Mouse (Mus musculus) spleen, postnatal 4 days (tissue): ENCODE results near the gene Cbx2.
A peak's percentile ranks its signal among the peaks of the same experiment; 100 is the strongest.

Experiments used
- DNase-seq, 2 experiments: peaks; one replicate each; pipeline ENCODE4 v3.0.0; 2022; ENCODE audit warnings: low spot score in 2 of 2

The Cbx2 gene

DNA sequence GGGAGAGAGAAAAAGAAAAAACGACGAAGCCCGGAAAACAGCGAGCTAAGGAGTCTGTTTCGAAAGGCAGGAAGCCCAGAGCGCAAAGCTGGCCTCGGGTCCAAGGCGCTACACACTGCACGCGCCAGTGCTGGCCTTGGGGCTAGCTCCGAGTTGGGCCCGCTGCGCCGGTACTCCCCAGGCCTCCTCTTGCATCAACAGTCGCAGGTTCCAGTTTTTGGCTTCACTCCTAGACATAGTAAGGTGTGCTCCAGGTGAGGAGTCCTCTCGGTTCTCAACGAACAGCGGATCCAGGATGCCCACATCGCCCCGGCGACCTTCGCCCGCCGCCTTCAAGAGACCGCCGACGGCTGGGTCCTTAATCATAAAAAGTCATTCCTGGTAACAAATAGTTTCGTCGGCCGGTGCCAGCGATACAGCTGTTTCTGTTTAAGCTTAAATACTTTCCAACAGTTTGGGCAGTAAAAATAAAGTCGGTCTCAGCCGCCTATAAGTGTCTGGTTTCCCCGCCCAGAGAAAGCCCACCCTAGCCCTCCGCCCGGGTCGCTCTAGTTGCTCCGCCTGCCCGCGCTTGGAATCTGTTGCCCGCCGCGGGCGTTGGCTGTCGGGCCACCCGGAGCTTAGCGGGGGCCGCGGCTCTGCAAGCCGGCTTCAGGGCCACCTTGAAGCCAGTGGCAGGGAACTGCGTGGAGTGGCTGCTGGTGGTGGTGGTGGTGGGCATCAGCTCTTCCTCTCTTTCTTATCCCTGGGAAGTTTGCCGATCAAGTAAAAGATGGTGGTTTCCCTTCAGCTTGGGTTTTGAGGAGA, 19.9 kb downstream of the Cbx2 start:
- no peak for DNase-seq

DNA sequence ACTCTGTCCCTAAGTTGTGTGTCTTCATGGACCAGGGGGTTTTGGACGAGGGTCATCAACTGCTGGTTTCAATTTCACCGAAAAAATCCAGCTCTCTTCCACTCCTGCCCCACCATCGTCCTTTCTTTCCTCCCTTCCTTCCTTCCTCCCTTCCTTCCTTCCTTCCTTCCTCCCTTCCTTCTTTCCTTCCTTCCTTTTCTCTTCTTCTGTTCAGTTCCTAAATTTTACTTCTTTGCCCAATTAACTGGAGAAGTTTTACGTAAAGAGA, 20.4 kb downstream of the Cbx2 start:
- no peak for DNase-seq

DNA sequence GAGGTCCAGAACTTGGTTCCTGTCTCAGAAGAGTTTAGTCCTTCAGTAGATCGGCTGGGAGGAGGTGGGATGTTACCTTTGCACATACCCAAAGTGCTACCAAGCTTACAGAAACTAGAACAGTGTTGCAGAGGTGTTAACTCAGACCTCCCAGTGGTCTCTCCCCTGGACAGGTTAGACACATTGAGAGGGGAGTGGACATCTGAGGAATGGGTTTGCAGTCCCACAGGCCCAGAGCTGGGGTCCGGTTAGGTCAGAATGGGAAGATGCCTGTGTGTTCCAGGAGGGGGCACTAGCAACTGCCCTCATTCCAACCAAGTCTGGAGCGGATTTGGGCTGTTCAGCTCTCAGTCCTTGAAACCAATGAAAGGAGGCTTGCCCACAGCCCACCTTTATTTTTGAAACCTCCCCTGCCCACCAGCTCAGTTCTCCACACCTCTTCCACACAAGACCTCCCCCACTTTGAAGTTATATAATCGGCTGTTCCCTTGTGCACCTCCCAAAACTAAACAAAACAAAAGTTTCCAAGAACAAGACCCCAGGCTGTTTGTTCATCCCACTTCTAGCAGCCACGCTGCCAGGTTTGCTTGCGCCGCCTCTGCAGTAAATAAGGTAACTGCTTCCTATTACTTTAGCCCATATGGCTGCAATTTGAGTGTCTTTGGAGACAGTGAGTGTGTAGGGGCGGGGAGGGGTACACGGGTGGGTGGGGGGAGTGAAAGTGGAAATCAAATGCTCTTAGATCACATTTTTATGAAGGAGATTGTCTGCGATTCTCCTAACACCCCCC, 21.2 kb downstream of the Cbx2 start:
- no peak for DNase-seq

DNA sequence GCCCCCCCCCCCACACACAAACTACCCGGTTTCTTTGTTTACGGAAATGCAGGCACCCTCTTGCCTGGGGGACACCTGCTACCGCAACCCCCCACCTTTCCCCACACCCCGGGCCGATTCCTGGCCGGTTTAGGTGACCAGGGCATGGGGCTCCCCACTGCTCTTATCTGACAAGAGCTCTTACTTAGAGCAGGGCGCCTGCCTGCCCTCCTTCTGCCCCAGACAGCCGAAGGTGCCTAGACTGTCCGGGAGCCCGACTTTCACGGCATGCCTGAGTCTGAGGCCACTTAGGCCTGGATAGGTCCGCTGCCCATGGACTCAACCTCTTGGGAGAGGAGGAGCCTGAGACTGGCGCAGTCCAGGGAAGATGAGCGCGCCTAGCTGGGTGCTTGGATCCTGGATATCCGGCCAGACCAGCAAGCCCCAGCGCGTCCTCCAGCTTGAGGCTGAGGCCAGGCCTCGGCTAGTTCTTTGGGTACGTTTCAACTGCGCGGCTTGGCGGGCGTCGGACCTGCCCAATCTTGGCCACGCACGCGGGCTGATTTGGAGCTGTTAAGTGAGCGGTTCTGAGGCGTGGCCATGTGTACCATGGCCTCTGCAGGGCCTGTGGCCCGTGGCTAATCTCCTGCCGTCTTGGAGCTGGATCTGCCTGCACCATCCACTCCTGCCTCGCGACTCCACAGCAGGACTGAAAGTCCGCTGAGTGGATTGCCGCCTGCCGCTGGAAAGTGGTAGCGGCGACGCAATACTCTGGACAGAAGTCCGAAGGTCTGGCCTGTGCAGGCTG, 22.0 kb downstream of the Cbx2 start:
- no peak for DNase-seq

DNA sequence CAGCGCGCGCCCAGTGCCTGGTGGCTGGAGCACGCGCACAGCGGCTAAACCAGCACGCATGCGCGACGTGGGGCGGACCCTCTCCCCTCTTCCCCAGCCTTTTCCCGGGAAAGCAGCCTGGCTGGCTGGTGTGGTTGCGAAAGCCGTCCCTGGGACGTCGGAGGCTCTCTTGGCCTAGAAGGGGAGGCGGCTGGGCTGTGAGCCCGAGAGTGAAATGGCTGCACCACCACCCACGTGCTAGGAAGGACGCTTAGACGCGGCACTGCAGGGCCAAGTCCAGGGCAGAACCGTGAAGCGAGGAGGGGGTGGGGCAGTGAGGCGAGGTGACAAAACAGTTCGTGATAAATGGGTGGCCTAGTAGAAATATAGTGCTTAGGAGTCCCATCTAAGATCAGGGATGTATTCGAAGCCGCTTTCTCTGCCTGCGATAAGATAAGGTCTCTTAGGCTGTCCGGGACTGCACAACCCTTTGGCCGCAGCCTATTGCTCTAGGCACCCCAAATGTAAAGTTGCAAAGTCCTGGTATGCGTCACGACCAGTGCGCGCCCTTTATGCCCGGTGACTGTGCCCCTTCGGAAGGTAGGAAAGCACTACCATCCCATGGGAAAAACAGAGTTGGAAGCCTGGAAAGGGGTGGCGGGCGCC, 24.0 kb downstream of the Cbx2 start:
- DNase-seq, result peak in 1 of 2 experiments; percentile 66

DNA sequence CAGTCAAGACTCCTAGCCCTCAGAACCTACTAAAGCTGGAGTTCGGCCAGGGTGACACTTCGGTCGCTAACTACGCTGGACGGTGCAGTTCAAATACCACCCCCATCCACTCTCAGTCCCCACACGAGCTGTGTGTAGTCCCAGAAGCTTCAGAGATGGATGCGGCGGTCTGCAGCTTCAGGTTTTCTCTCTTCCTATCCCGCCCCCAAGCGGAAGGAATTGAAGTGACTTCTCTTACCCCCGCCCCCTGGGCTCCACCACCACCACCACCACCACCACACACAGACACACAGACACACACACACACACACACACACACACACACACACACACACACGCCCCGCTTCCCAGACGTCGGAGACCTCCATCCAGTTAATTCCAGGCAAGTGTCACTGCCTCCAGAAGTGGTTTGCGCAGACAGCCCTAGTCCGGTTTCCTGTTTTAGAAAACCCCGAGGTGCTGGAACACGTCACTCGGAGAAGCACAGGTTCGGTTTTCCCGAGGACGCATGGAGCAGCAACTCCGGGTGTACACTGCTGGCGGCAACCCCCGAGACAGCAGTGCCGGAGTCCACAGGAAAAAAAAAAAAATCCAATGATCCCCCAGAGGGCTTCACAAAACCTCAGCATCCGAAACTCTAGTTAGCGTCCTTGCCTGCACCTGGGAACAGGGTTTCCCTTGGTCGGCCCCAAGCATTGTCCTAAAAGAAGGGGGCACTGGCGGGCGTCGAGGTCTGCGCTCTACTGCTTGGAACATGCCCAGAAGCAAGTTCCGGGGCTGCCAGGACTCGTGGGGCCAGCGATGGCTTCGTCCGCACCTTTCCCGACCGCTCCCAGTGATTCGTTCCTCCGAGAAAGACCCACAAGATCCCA, 24.7 kb downstream of the Cbx2 start:
- no peak for DNase-seq

DNA sequence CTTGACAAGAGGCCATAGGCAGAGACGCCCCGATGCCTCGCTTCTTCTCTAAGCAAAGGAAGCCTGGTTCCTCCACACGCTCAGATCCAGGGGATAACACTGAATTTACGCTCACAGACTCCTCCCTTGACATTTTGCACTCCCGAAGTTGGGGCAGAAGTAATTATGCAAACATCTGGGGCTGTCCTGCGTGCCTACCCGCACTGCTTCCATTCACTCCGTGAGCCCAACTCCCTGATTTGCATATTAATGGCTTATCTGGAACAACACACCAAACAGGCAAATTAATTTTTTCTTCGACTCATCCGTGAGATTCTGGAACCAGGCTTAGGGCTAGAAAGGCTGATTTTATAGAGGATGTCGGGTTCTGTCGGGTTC, 25.4 kb downstream of the Cbx2 start:
- no peak for DNase-seq

DNA sequence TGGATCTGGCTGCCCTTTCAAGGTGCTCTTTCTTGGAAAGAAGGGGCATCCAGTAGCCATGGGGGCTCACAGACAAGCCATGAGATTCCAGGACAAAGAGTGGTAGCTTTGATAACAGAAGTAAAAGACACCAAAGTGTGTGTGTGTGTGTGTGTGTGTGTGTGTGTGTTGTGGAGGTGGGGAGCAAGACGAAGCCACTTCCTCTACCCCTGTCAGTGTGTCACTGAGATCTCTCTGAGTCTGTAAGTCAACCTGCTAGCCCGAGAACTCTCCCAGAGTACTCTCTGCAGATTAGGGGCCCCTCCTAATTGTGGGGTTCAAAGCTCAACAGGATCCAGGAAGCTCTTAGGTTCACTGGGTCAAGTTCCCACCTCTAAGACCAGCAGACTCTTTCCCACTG, 27.6 kb downstream of the Cbx2 start:
- DNase-seq, result no peak

DNA sequence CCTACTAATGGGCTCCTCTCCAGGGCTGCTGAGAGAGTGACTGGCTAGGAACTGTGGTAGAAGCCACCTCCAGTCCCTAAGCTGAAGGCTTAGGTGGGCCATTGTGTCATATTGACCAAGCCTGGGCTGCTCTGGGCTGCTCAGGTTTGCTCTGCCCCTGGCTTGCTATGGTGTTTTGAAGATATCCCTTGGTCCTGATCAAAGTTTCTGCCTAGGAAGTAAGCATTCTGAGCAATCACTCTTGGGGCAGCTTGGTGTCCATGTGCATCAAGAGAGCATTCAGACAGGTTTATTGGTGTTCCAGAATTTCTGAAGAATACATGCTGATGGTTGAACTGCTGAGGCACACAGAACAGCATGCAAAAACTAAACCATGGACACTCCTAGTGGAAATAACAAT, 28.7 kb downstream of the Cbx2 start:
- DNase-seq, result no peak

DNA sequence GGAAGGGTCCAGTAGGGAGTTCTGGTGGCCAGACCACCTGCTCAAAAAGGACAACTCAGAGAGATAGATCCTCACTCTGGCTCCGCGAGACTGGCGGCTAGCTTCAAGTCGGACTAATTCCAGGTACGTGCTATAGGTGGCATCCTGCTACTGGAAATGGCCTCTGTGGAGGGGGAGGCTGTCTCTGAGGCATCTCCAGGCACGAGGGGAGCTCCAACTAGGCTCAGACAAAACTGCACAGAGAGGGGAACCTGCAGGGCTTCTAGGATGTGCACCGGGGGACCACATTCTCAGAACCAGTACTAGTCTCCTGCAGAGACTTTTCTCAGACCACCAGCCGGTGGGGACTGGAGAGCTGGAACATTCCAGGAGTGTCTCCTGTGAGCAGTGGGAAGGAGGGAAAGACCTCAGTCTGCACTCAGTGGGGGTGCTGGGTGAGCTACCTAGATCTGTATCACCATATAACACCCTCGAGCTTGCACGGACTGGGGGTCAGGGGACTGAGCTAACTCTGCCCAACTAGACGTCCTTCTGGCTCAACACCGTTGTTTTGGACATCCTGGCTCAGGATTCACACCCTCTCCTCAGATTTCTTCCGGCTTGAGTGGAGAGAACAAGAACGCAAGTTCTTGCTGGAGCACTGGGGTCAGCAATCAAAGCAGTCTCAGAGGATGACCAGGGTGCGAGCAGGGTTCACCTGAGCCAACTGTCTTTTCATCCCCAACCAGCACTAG, 29.3 kb downstream of the Cbx2 start:
- no peak for DNase-seq

DNA sequence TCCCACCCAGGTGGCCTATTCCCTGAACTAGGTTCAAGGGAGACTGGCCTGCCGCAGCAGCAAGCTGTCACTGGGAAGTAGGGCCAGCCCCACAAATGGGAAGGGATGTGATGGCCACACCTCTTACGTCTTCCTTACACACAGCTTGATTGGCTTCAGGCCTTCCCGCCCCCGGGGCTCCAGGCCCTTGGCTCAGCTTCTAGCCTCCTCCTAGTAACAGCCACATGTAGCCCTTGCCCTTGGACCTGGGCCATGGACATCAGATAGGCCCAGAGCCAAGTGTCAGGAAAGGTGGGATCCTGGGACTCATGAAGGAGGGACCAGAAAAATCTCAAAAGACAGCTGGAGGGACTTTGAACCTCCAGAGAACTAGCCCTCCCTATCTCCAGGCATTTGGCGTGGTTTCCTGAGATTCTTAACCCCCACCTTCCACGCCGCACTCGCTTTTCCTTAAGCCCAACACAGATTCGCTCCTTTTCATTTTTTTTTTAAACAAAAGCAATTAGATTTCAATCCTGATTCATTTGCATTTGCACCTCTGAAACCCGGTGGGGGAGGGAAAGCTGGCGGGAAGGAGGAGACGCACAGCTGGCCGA, 30.0 kb downstream of the Cbx2 start:
- DNase-seq, result no peak

DNA sequence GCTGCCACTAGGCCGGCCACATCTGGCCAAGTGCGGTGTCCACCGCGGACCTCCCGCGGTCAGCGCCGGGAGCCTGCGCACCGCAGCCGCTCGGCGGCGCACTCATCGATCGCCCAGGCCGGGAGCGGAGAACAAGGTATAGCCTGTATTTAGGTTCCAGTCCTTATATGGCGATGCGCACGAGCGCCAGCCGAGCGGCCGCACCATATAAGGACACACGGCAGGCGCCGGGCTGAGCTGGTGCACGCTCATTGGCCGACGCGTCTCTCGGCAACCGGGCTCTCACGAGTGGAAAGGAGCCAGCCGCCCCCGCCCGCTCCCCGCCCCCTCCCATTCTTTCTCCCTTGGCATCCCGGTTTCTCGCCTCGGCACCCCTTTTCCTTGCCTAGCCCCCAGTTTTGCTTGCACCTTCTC, 30.5 kb downstream of the Cbx2 start:
- DNase-seq, result peak; percentile 70 to 82

DNA sequence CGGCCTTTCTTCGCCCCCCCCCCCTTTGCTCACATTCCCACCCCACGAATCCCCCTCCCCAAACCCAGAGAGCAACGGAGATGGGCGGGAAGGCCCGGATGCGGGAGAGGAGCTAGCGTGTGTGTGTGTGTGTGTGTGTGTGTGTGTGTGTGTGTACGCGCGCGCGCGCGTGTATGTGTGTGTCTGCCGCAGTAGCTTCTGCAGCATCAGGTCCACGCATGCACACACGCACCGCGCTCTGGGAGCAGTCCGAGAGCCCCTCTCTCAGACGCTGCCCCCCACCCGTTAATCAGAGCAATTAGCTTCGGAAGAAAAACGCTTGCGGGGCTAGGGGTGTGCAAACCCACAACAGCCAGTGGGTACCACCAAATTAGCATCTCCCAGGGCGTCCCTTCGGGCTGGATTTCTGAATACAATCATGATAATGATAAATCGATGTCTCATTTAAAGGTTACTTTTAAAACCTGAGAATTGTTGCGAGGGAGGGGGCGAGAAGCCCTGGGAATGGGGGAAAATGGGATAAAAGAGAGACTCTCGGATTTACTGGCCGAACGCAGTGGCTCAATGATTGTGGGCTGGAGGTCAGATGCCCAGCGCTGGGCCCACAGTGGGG, 31.1 kb downstream of the Cbx2 start:
- no peak for DNase-seq

DNA sequence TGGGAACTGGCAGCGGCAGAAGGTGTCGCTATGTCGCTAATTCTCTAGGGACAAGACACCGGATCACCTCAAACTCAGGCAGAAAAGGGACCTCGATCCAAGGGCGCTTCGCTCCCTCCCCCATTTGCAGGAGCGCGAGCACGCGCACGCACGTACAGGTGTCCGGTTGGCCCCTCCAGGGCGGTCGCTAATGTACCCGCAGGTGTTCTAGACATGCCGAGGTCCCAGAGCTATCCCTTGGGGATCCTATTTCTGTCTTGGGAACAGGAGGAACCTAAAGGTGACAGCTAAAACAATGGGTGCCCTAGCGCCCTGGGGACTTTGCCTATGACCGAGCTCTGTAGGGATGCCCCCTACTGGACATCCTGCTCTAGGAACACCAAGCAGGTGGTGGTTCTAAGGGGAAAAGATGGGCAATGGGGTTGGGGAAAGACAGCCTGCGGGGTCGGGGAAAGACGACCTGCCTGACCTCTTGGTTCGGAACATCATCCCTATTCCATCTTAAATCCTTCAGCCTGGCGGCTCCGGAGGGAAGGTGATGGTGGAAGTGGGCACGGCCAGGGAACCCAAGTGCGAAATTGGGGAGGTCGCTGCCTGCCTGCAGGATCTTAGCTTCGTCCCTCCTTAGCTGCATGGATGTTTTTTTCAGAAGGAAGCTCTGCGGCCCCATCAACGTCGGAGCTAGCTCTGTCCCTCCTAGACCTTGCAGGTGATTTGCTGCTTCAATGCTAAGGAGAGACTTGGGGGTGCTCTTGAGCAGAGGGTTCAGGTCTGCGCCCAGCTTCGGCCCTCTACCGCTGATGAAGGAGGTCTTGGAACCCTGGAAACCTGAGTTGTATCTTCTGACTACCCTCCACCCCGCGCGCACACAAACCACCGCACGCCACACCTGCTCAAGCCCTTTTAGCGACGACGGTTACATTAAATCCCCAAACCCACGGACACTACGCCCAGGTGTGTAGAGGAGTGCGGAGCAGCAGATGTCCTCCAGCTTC, 31.9 kb downstream of the Cbx2 start:
- DNase-seq, result no peak

DNA sequence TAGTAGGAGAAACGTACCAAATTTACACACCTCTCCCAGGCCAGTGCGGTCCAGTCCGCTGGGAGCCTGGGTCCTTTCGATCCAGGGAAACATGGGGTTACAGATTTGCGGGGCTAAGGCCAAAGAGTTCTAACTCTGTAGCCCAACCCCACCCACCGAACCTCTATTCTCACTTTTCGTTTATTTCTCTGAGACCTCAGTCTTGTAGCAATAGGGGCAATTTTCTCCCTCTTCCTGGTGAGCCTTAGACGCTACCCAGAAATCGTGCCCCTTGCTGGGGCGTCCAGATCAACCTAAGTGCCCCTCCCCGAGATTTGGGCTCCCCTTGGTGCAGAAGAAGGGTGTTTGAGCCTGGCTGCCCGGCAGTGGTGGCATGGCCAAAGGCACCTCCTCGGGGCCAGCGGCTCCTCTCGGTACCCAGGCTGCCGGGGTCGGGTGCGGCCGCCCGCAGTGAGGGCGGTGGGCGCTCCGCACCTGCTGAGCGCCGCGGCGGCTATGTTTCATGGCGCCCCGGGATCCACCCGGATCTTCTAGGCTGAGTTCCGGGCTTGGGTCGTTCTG, 32.9 kb downstream of the Cbx2 start:
- DNase-seq, result no peak

DNA sequence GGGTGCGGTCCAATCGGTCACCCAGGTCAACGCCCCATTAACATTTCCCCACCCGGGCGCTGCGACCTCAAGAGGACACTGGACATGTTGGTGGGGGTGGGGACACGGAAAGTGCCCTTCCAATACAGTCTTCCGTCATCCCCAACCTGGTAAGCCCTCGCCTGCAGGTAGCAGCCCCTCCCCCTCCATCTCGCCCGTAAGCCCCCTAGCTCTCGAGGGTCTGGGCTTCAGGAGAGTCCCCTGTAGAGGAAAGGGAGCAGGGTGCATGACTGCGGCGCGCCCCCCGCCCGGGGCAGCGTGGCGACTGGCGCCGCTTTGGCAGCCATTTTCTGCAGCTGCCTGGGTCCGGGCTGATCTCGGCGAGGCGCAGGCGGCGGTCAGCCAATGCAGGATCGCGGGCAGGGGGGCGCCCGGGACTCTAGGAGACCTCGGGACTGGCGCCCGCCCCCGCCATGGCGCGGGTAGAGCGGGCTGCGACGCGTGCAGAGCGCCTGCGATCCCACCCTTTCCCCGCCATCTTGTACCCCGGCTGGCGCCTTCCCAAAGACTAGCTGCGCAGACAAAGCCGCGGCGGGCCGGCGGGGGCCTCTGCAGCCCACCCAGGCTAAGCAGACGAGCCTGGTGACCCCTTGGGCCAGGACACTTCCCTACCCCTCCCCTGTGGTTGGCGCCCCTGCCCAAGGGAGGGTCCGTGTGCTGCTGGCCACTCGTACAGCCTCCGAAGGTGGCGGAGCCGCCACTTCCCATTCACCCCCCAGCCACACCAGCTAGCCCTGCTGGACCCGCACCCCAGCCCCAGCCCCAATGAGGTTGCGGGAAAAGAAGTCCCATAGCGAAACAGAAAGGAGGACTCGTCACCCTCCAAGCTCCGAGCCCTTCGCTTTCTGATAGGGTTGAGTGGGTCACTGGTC, 33.8 kb downstream of the Cbx2 start:
- peak in 1 of 2 experiments; percentile 76 for DNase-seq

DNA sequence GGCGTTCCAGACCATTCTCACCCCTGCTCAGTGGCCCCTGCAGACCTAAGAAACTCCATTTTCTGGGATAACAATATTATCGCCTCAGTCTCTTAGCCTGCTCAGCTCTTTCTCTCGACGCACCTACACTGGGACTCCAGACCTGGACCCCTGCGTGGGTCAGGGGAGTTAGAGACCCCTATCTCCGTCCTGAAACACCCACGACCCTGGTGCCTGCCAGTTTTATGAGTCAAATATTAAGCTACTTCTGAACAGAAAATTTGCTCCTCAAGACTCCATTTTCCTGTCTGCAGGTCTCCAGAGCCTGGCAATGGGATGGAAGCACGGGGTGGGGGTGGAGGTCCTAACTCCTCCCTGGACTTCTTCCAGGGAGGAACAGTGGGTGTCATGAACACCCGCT, 34.5 kb downstream of the Cbx2 start:
- DNase-seq, result no peak
